Mouse (Mus musculus): ENCODE measurements at regions not wholly inside any gene's neighbourhood (a gene's known extent, or its start where the extent isn't known, plus 50 kb on each side); places are given as distances from the start of the nearest gene placed in this dataset.
A peak's percentile ranks its signal among the peaks of the same experiment; 100 is the strongest.

DNA sequence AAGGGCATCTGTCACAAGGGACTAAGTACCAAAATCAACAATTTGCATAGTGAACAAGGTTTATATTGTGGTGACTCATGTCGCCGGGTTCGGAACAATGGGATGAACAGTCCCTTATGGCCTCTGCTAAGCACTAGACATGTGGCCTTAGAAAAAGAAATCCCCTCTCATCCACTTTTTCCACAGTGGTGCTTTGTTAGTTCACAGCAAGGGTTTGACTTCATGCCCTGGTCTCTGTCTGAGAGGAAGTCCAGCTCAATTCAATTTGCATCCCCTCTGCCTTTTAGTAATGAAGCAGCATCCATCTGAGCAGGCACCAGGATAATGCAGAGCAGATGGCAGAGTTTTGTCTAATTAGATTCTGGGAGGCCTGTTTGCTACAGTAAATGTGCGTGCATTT is 585.7 kb upstream of the Itga1 start:
- WGBS = 1% methylated on average over 4 of the region's 4 CpGs
- 0 out of 2 replicates have a peak, but pooled peaks cover 4% of the 10 kb centered on the region for H3K4me1 ChIP-seq (replicated peaks; ENCODE audit: control insufficient read depth, insufficient read depth, low read length)
- H3K9ac ChIP-seq (replicated peaks; ENCODE audit: low read depth, low read length) = no peak overlapping the region
- H3K27me3 ChIP-seq (replicated peaks; ENCODE audit: control insufficient read depth, insufficient read depth, low read length) = 0 out of 2 replicates have a peak, but pooled peaks cover 4% of the 10 kb centered on the region
- H3K9me3 ChIP-seq (ENCODE audit: control insufficient read depth, low read length) = no peaks in the 10 kb centered on the region
- no peak overlapping the region for H3K27ac ChIP-seq (ENCODE audit: low read length)
- peak overlapping the region; percentile 6; the same call in 1 of the 2 replicates for H3K4me2 ChIP-seq (ENCODE audit: low read length)
- no peaks in the 10 kb centered on the region for H3K36me3 ChIP-seq (ENCODE audit: control insufficient read depth, insufficient read depth)
- ATAC-seq = peak; percentile 97
- H3K4me3 ChIP-seq (replicated peaks; ENCODE audit: low read length) = no peak overlapping the region

DNA sequence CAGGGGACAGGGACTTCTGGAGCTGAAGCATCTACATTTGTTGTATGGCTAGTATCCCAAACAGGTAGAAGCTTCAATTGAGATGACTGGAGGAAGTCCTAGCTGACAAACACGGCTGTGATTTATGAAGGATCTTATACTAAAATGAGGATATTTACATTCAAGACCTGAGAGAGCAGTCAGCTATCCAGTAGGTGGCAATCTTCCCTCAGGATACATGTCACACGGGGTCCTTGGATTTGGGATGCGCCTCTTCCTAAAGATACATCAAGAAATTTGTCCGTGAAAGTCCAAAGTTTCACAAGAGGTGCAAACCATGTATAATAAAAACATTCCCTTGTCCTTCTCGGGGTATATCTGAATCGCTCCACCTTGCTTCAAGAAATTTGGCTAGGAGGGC is 577.8 kb upstream of the Itga1 start:
- H3K36me3 ChIP-seq (ENCODE audit: control insufficient read depth, insufficient read depth) = no peaks in the 10 kb centered on the region
- 40% methylated on average over 6 of the region's 6 CpGs for WGBS
- no peak overlapping the region for H3K9ac ChIP-seq (replicated peaks; ENCODE audit: low read depth, low read length)
- no peak for ATAC-seq
- H3K4me3 ChIP-seq (replicated peaks; ENCODE audit: low read length) = no peak overlapping the region
- no peak overlapping the region for H3K4me2 ChIP-seq (ENCODE audit: low read length)
- peaks cover 19% of the 10 kb centered on the region for H3K27me3 ChIP-seq (replicated peaks; ENCODE audit: control insufficient read depth, insufficient read depth, low read length)
- no peak overlapping the region for H3K27ac ChIP-seq (ENCODE audit: low read length)
- 0 out of 2 replicates have a peak, but pooled peaks cover 2% of the 10 kb centered on the region for H3K4me1 ChIP-seq (replicated peaks; ENCODE audit: control insufficient read depth, insufficient read depth, low read length)
- H3K9me3 ChIP-seq (ENCODE audit: control insufficient read depth, low read length) = no peaks in the 10 kb centered on the region

DNA sequence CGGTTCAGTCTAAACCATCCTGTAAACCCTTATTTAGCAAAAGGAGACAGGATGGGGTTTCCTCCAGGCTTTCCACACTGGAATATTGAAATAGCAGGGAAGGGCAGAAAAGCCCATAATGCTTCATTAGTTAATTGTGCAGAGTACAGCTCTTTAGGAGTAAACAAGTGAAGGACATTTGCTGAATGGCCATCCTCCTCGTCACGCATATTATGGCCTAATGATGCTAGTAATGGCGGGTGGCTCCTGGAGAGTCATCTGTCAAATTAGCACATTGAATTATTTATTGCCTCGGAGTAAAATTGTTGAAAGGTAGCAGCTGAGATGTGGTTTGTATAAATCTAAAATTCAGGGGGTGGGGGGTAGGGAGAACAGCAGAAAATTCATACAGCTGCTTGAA is 575.1 kb upstream of the Itga1 start:
- H3K9me3 ChIP-seq (ENCODE audit: control insufficient read depth, low read length) = no peaks in the 10 kb centered on the region
- H3K36me3 ChIP-seq (ENCODE audit: control insufficient read depth, insufficient read depth) = no peaks in the 10 kb centered on the region
- H3K27ac ChIP-seq (ENCODE audit: low read length) = no peak overlapping the region
- H3K4me1 ChIP-seq (replicated peaks; ENCODE audit: control insufficient read depth, insufficient read depth, low read length) = peaks cover 7% of the 10 kb centered on the region; the same call in 1 of the 2 replicates
- ATAC-seq = no peak
- peaks cover 15% of the 10 kb centered on the region for H3K27me3 ChIP-seq (replicated peaks; ENCODE audit: control insufficient read depth, insufficient read depth, low read length)
- no peak overlapping the region for H3K4me3 ChIP-seq (replicated peaks; ENCODE audit: low read length)
- no peak overlapping the region for H3K9ac ChIP-seq (replicated peaks; ENCODE audit: low read depth, low read length)
- no peak overlapping the region for H3K4me2 ChIP-seq (ENCODE audit: low read length)
- 20% methylated on average over 5 of the region's 5 CpGs for WGBS

DNA sequence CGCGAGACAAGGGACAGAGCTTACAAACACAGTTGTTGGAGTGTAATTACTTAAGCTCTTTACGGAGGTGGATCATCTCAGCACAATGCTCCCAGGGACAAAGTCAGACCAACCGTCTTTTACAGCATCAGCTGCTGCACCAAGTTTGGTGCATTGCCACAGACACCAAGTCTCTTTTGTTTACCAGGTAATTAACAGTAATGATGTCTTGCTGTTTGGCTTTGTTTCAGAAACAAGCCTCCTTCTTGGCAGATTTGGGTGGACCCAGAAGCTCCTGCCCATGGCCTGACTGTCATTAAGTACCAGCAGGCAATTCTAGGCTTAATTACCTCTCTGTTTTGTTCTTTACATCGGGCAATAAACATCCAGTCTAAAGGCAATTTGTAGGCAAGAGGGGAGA is 572.0 kb upstream of the Itga1 start:
- Histone ChIP-seq H3K9ac (replicated peaks; ENCODE audit: low read depth, low read length) (no peak overlapping the region), H3K4me2 (ENCODE audit: low read length) (no peak overlapping the region), H3K9me3 (ENCODE audit: control insufficient read depth, low read length) (no peaks in the 10 kb centered on the region), H3K36me3 (ENCODE audit: control insufficient read depth, insufficient read depth) (no peaks in the 10 kb centered on the region), H3K4me1 (replicated peaks; ENCODE audit: control insufficient read depth, insufficient read depth, low read length) (peaks cover 7% of the 10 kb centered on the region; the same call in 1 of the 2 replicates), H3K4me3 (replicated peaks; ENCODE audit: low read length) (no peak overlapping the region), H3K27ac (ENCODE audit: low read length) (no peak overlapping the region), H3K27me3 (replicated peaks; ENCODE audit: control insufficient read depth, insufficient read depth, low read length) (peaks cover 14% of the 10 kb centered on the region)
- whole genome bisulfite sequencing = 2% methylated on average over 5 of the region's 5 CpGs
- peak; percentile 64 for ATAC-seq

DNA sequence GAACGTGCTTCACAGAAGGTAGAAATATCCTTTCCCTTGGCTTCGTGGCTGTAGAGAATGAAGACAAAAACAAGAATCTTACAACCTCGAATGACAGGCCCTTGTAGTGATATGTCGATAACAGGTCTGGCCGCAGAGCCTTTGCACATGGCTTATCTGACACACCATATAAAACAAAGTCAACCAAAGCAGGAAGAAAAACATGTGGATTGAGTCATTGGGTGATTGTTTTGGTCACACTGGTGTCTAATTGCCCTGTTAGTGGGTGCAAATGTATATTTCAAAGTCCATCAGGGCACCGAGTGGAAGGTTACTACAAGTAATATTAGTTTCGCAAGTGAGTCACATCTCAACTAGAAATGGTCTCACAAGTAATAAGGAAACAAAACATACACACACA is 569.9 kb upstream of the Itga1 start:
- no peak overlapping the region for H3K4me2 ChIP-seq (ENCODE audit: low read length)
- ATAC-seq = no peak
- WGBS = 88% methylated on average over 7 of the region's 7 CpGs
- H3K27me3 ChIP-seq (replicated peaks; ENCODE audit: control insufficient read depth, insufficient read depth, low read length) = peaks cover 6% of the 10 kb centered on the region
- H3K9ac ChIP-seq (replicated peaks; ENCODE audit: low read depth, low read length) = no peak overlapping the region
- no peaks in the 10 kb centered on the region for H3K36me3 ChIP-seq (ENCODE audit: control insufficient read depth, insufficient read depth)
- no peak overlapping the region for H3K27ac ChIP-seq (ENCODE audit: low read length)
- H3K4me3 ChIP-seq (replicated peaks; ENCODE audit: low read length) = no peak overlapping the region
- H3K4me1 ChIP-seq (replicated peaks; ENCODE audit: control insufficient read depth, insufficient read depth, low read length) = peaks cover 5% of the 10 kb centered on the region; the same call in 1 of the 2 replicates
- H3K9me3 ChIP-seq (ENCODE audit: control insufficient read depth, low read length) = no peaks in the 10 kb centered on the region

DNA sequence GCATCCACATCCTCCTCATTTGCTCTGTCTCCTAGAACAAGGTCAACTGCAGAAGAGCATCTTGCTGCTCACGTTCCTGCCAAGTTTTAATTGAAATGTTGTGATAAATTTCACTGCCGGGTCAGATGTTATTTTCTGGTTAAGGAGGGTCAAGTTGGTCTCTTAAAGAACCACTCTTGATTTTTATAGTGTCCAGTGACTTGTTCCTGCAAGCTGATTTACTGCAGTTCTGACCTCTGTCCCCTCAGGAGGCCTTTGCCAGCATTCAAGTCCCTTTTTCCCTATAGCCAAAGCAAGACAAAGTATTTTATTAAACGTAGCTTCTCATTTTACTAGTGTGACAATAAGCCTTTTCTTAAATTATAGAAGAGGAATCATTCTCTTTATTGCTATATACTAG is 567.8 kb upstream of the Itga1 start:
- no peak overlapping the region for H3K4me2 ChIP-seq (ENCODE audit: low read length)
- no peak for ATAC-seq
- peaks cover 5% of the 10 kb centered on the region; the same call in 1 of the 2 replicates for H3K4me1 ChIP-seq (replicated peaks; ENCODE audit: control insufficient read depth, insufficient read depth, low read length)
- H3K27ac ChIP-seq (ENCODE audit: low read length) = no peak overlapping the region
- H3K4me3 ChIP-seq (replicated peaks; ENCODE audit: low read length) = no peak overlapping the region
- no peak overlapping the region for H3K9ac ChIP-seq (replicated peaks; ENCODE audit: low read depth, low read length)
- no peaks in the 10 kb centered on the region for H3K9me3 ChIP-seq (ENCODE audit: control insufficient read depth, low read length)
- no peaks in the 10 kb centered on the region; the same call in 1 of the 2 replicates for H3K27me3 ChIP-seq (replicated peaks; ENCODE audit: control insufficient read depth, insufficient read depth, low read length)
- WGBS = 69% methylated on average over 3 of the region's 3 CpGs
- no peaks in the 10 kb centered on the region for H3K36me3 ChIP-seq (ENCODE audit: control insufficient read depth, insufficient read depth)

DNA sequence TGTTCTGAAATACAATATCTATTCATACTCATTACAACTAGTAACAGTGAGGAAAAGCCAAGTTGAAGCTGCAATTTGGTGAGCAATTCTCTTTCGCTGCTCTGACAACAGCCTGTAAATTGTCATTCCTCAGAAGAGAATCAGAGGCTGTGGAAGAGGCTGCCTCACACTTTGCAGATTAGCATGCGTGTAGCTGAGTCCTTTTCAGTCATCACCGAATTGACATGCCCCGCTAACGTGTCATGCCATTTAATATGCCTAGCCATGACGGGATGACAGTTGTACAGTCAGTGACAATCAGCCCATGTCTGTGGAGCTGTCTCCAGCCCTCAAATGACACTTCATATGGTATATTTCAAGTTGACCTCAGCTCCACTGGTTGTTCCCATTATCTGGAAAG is 553.4 kb upstream of the Itga1 start:
- Histone ChIP-seq H3K27me3 (replicated peaks; ENCODE audit: control insufficient read depth, insufficient read depth, low read length) (no peaks in the 10 kb centered on the region), H3K4me2 (ENCODE audit: low read length) (no peak overlapping the region), H3K9me3 (ENCODE audit: control insufficient read depth, low read length) (no peaks in the 10 kb centered on the region), H3K36me3 (ENCODE audit: control insufficient read depth, insufficient read depth) (no peaks in the 10 kb centered on the region), H3K4me3 (replicated peaks; ENCODE audit: low read length) (no peak overlapping the region), H3K27ac (ENCODE audit: low read length) (no peak overlapping the region), H3K9ac (replicated peaks; ENCODE audit: low read depth, low read length) (no peak overlapping the region), H3K4me1 (replicated peaks; ENCODE audit: control insufficient read depth, insufficient read depth, low read length) (peaks cover 2% of the 10 kb centered on the region)
- ATAC-seq = peak; percentile 52; the same call in 1 of the 2 replicates
- 60% methylated on average over 6 of the region's 6 CpGs for WGBS

DNA sequence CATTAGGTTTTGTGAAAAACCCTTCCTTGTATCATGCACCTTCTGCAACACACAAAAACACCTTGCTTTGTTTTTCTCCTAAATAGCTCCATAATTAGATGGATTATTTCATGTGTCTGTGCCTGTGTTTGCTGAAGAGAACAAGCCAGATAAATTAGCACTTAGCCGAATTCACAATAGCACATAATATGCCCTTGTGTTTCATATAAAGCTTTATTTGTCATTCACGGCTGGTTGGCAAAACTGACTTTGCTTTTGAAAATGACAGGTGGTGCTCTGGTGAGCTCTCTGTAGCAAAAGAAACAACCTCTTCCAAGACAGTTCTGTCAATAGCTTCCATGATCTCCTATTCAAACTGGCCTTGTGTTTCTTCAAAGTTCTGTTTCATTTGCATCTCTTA is 551.2 kb upstream of the Itga1 start:
- Histone ChIP-seq H3K27ac (ENCODE audit: low read length) (no peak overlapping the region; the same call in 1 of the 2 replicates), H3K27me3 (replicated peaks; ENCODE audit: control insufficient read depth, insufficient read depth, low read length) (no peaks in the 10 kb centered on the region), H3K9ac (replicated peaks; ENCODE audit: low read depth, low read length) (no peak overlapping the region), H3K4me1 (replicated peaks; ENCODE audit: control insufficient read depth, insufficient read depth, low read length) (peaks cover 2% of the 10 kb centered on the region), H3K4me3 (replicated peaks; ENCODE audit: low read length) (no peak overlapping the region), H3K4me2 (ENCODE audit: low read length) (no peak overlapping the region), H3K9me3 (ENCODE audit: control insufficient read depth, low read length) (no peaks in the 10 kb centered on the region), H3K36me3 (ENCODE audit: control insufficient read depth, insufficient read depth) (no peaks in the 10 kb centered on the region)
- 11% methylated on average over 2 of the region's 2 CpGs for WGBS
- peak; percentile 43; the same call in 1 of the 2 replicates for ATAC-seq

DNA sequence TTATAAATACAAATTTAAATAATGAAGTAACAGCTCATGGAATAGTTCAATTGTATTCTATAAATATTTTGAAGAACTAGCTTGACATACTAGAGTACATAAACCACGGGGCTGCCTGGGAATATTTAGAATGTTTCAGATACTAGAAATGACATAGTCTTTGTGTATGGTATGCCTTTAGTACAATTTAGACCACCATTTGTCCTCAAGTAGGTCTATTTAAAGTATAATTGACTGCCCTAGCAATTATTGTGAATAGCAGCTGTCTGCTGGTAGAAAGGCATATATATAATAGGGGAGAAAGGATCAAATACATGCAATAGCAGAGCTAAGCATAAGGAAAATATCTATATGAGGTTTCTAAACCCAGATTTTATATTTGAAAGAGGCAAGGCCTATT is 550.6 kb upstream of the Itga1 start:
- H3K9me3 ChIP-seq (ENCODE audit: control insufficient read depth, low read length) = no peaks in the 10 kb centered on the region
- no peak overlapping the region for H3K27ac ChIP-seq (ENCODE audit: low read length)
- no peak for ATAC-seq
- H3K4me3 ChIP-seq (replicated peaks; ENCODE audit: low read length) = no peak overlapping the region
- no peaks in the 10 kb centered on the region for H3K27me3 ChIP-seq (replicated peaks; ENCODE audit: control insufficient read depth, insufficient read depth, low read length)
- H3K4me1 ChIP-seq (replicated peaks; ENCODE audit: control insufficient read depth, insufficient read depth, low read length) = peaks cover 2% of the 10 kb centered on the region
- H3K36me3 ChIP-seq (ENCODE audit: control insufficient read depth, insufficient read depth) = no peaks in the 10 kb centered on the region
- 28% methylated on average over 1 of the region's 1 CpGs for WGBS
- H3K4me2 ChIP-seq (ENCODE audit: low read length) = no peak overlapping the region
- no peak overlapping the region for H3K9ac ChIP-seq (replicated peaks; ENCODE audit: low read depth, low read length)
